Mouse (Mus musculus) liver, adult 2 months (tissue): Measurements from ENCODE around the gene Sprr2a2.
"Not testable (repeated sequence)": the region's sequence is repeated elsewhere in the genome, so short reads cannot be mapped to it uniquely, and the experiment has no call there.

ENCODE experiments used
- CTCF ChIP-seq: fragments of 200-500 bp; IDR thresholded peaks from 2 replicates; pipeline ENCODE4 v1.5.1; 2011; ENCODE audit warnings: low read depth, low read length, control low read depth
- POLR2A ChIP-seq: fragments of 200-500 bp; IDR thresholded peaks from 2 replicates; pipeline ENCODE4 v1.6.1; 2011; ENCODE audit warnings: low read length, control low read depth; ENCODE audit not compliant: insufficient read depth; ENCODE audit errors: extremely low read depth

- not testable (repeated sequence) for TF ChIP-seq POLR2A, CTCF
Observed at GRCm38 (mm10) chr3:92248494-92248893, 32.8 kb downstream of the Sprr2a2 start.
